Mouse (Mus musculus) liver, embryonic 14.5 days (tissue): ENCODE results near the gene Stat6.

Source experiments
- CTCF ChIP-seq: IDR thresholded peaks from 2 replicates; pipeline ENCODE4 v1.5.1; 2016; ENCODE audit warnings: antibody characterized with exemption, low read depth, control low read depth
- EP300 ChIP-seq: IDR thresholded peaks from 2 replicates; pipeline ENCODE4 v1.6.1; 2016; ENCODE audit warnings: antibody characterized with exemption, low read depth

GRCm38 (mm10) chr10:127682886-127683285, 40.1 kb downstream of the Stat6 start:
- TF ChIP-seq CTCF (no peak), EP300 (no peak)
